Mouse (Mus musculus): ENCODE data around the gene Pdcd11.
"Not testable (repeated sequence)": the region's sequence is repeated elsewhere in the genome, so short reads cannot be mapped to it uniquely, and the experiment has no call there.

Gene Pdcd11

DNA sequence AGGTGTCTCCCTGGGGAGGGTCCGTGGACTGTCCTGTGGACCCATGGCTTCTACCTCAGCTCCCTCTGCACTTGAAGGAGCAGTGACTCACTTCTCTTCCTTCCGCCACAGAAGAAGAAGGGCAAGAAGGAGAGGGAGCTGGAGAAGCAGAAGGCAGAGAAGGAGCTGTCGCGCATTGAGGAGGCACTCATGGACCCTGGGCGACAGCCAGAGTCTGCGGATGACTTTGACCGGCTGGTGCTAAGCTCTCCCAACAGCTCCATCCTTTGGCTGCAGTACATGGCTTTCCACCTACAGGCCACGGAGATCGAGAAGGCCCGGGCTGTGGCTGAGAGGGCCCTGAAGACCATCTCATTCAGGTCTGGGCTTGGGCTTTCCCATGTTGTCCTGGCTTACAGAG, 37.6 kb downstream of the Pdcd11 start:
- peak; percentile 36 for DNase-seq (ENCODE audit: low read depth, low spot score)

DNA sequence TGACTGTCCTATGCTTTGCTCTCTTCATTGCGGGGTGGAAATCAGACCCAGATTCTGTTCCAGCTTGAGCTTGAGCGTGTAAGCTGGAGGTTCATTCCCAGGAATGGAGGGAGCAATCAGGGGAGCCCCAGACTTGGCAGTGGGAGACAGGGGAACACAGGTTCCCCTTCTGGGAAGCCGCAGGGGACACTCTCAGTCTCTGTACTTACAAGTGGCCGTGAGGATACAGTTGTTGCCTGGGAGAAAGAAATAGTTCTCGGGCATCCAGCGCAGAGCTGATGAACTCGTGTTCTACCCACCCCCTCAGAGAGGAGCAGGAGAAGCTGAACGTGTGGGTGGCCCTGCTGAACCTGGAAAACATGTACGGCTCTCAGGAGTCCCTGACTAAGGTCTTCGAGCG, 38.3 kb downstream of the Pdcd11 start:
- DNase-seq (ENCODE audit: low read depth, low spot score), result peak; percentile 40

- no peak for DNase-seq (ENCODE audit: low read depth, low spot score)
Measured at GRCm38 (mm10) chr19:47130551-47131125, 40.1 kb downstream of the Pdcd11 start.

DNA sequence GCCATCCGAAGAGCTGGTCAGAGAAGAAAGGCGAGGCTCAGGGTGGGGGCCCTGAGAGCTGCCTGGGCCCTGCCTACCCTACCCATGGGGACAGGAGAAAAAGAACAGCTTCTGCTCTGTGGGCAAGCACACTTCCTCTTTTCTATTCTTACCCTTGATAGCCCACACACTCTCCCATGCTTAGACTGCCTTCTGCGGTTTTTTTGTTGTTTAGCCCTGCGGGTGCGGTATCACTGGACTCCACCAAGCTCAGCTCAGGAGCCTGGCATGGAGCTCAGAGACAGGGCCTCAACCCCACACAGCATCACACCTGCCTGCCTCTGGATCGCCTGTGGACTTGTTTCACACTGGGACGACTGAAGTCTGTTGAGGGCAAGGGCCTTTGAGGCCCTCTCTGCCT, 42.6 kb downstream of the Pdcd11 start:
- DNase-seq (ENCODE audit: low read depth, low spot score), result peak; percentile 60

GRCm38 (mm10) chr19:47135568-47135967, 45.0 kb downstream of the Pdcd11 start:
- DNase-seq (ENCODE audit: low read depth, low spot score), result no peak

GRCm38 (mm10) chr19:47136170-47136569, 45.6 kb downstream of the Pdcd11 start:
- DNase-seq (ENCODE audit: low read depth, low spot score), result no peak

DNA sequence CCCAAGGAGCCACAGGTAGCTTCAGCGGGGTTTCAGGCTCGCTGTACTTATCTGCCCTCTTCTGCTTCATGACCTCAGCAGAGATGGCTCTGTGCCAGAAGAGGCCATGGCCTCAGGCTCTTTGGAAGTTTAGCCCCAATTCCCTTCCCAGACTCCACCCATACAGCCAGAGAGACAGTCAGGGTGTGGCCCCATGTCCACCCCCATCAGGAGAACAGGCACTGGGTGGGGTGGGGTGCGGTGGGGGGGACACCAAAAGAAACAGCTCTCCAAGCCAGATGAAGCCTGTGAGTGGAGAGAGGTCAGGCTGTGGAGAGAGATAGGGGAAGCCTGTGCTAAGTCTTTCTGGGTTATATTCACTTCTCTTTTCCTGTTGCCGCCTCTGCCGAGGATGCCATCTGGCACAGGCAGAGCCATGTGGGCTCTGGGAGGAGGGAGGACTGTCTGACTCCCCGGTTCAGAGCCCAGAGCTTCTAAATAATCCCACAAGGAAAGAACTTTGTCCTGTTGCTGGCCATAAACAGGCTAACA, 46.5 kb downstream of the Pdcd11 start:
- peak; percentile 87 for DNase-seq (ENCODE audit: low read depth, low spot score)

DNA sequence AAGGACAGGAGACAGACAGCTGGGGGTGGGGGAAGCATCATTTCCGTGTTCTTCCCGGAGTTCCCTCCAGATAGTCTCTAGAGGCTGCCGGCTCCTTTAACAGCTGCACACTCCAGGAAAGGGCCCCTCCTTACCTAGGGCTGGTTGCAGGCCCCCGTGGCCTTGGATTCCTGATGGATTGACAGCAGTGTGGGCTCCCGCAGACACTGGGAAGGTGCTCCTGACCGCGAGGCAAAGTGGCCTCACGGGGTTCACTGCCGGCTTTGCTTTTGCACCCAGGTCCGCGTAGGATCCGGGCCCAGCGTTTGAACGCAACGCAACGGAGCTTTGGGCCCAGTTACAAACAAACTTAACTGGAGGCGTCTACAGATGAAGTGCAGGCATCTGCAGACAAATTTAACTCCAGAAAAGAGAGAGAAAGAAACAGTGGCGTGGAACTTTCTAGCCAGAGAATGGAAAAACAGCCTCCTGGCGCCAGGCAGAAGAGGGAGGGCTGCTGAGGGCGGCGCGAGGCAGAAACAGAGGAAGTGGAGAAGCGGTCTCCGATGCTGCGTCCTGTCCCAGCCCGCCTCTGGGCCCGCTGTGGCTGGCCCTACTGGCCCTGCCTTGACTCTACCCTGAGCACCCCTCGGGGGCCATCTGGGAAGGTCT, 47.3 kb downstream of the Pdcd11 start, which contains the start of gene Calhm2:
Gene Calhm2 (minus strand): TSS at position 524 of the 651 bp plus-strand sequence.
- peak; percentile 80 for DNase-seq (ENCODE audit: low read depth, low spot score)

GRCm38 (mm10) chr19:47139611-47140010, 49.0 kb downstream of the Pdcd11 start:
- not testable (repeated sequence) for DNase-seq (ENCODE audit: low read depth, low spot score)

DNA sequence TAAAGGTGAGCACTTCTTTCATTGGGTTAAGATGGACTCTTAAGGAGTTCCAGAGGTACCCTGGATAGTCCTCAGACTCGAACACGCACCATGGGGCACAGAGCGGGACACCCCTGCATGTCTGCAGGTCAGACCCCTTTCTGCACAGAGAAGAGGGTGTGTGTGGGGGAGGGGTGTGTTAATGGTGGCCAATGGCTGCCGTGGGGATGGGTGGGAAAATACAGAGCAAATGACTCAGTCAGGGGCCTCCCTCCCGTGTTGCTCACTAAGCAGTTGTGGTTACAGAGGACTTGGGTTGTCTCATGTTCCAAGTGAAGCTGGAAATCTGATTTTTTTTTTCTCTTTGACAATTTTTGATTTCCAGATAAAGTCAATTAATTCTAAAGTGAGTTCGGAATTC, 51.9 kb downstream of the Pdcd11 start:
- DNase-seq (ENCODE audit: low read depth, low spot score), result no peak

DNA sequence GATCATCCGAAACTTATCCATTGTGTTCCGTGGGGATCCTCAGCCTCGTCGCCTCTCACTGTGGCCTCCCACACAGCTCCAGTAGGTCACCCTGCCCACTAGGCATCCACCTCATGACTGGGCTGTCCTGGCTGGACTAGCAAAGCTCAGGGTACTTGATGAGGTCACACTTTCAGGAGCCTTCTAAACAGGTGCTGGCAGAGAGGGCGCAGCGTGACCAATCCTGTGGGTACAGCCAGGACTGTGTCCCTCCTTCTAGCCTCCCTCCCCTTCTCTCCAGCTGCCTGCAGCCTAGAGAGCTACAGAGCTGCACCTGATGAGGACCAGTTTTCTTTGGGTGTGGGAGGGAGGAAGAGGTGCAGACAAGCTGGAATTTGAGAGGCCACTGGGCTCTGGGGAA, 53.6 kb downstream of the Pdcd11 start, which contains the start of gene Calhm1:
Gene Calhm1 (minus strand): TSS at position 101 of the 400 bp plus-strand sequence.
- DNase-seq (ENCODE audit: low read depth, low spot score), result no peak

- no peak for DNase-seq (ENCODE audit: low read depth, low spot score)
Measured at GRCm38 (mm10) chr19:47148267-47148847, 57.8 kb downstream of the Pdcd11 start.

GRCm38 (mm10) chr19:47149854-47150253, 59.3 kb downstream of the Pdcd11 start:
- DNase-seq (ENCODE audit: low read depth, low spot score), result no peak

DNA sequence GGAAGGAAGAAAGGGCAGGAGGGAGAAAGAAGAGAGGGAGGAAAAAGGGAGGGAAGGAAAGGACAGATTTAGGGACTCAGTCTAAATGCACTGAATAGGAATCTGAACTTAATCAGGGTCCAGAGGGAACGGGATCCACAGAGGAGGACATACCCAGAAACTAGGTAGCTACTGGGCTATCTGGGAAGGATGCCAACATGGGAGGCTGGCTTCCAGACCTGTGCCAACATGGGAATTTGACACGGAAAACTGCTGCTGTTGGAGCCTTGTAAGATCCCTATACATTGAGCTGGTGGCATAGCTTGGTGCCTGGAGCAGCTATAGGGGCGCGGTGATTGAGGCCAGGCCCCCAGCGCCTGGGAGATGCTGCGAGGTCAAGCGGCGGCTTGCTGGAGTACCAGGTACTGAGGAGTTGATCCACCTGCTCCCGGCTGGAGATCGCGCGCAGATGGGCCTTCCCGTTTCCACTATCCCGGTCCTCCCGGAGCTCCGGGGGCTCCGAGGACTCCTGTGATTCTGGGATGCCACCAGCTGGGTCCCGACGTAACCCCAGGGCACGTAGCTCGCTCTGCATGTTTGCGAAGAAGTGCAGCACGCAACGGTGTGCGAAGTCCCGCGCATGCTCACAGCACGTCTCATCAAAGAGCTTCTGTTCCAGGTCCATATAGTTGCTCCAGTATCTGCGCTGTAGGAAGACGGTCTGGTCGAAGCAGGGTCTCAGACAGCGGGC, 60.9 kb downstream of the Pdcd11 start:
- peak; percentile 82 for DNase-seq (ENCODE audit: low read depth, low spot score)

DNA sequence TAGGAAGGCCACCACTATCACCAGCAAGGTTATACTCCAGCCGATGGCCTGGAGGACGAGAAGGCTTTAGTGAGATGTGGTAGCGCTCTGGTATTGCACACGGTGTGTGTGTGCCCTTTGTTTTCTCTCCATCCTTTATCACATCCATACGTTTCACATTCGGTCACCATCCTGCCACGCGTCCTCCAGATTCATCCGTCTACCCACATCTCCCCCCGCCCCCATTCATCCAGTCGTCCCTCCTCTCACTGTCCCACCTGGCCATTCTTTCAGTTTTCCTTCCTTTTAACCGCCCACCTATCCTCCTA, 61.4 kb downstream of the Pdcd11 start:
- DNase-seq (ENCODE audit: low read depth, low spot score), result no peak

- no peak for DNase-seq (ENCODE audit: low read depth, low spot score)
Measured at GRCm38 (mm10) chr19:47153767-47154166, 63.2 kb downstream of the Pdcd11 start.

DNA sequence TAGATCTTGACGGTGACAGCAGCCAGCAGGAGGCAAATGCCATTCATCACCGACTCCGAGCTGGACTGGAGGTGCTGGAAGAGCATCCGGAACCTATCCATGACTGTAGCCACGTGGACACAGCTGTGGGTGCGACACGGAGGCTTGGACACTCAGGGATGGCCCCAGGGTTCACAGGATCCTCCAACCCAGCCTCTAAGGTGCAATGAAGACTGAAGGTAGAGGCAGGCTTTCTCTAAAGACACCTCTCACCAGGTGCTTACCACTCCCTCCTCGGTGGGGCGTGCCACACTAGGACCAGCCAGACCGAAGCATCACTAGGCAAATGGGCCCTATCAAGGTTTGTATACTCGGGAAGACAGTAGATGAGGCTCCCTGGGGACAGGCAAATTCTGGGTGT, 67.1 kb downstream of the Pdcd11 start, which contains the start of gene Calhm3:
Gene Calhm3 (minus strand): TSS at position 101 of the 400 bp plus-strand sequence.
- no peak for DNase-seq (ENCODE audit: low read depth, low spot score)

- peak; percentile 58 for DNase-seq (ENCODE audit: low read depth, low spot score)
Measured at GRCm38 (mm10) chr19:47161669-47162068, 71.1 kb downstream of the Pdcd11 start.

GRCm38 (mm10) chr19:47163176-47163744, 72.7 kb downstream of the Pdcd11 start:
- DNase-seq (ENCODE audit: low read depth, low spot score), result no peak

GRCm38 (mm10) chr19:47166758-47167157, 76.2 kb downstream of the Pdcd11 start:
- DNase-seq (ENCODE audit: low read depth, low spot score), result no peak

DNA sequence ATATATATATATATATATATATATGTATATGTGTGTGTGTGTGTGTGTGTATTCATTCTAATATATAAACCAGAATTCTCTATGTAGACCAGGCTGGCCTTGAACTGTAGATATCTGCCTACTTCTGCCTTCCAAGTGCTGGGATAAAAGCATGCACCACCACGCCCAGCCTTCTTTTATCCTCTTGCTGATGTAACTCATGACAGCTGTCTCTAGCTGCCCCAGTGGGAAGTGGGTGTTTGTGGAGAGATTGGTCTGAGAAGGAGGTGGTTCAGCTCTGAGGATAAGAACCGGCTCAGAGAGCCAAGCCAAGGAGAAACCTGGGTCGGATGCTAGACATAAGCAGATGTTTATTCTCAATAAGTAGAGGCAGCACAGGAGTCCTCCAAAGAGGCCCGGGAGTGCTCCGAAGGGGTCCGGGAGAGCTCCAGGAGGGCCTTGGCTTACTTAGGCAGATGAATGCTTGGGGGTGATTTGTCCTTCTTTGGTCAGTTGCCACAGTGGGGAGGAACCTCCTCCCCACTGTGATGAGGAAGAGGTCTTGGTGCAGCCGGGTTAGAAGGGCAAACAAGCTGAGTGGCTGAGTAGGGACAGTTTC, 77.1 kb downstream of the Pdcd11 start:
- DNase-seq (ENCODE audit: low read depth, low spot score), result peak; percentile 61

Data from brain, adult 2 months (tissue).